Mouse (Mus musculus): Measurements from ENCODE around the gene Gm7358.
"Not testable (repeated sequence)": the region's sequence is repeated elsewhere in the genome, so short reads cannot be mapped to it uniquely, and the experiment has no call there.

Gene Gm7358

GRCm38 (mm10) chr17:14059431-14059830 is at the start of gene Gm7358:
Gene Gm7358, minus strand, starts transcription at chr17:14059531.
- not testable (repeated sequence) for DNase-seq (ENCODE audit: low spot score)

DNA sequence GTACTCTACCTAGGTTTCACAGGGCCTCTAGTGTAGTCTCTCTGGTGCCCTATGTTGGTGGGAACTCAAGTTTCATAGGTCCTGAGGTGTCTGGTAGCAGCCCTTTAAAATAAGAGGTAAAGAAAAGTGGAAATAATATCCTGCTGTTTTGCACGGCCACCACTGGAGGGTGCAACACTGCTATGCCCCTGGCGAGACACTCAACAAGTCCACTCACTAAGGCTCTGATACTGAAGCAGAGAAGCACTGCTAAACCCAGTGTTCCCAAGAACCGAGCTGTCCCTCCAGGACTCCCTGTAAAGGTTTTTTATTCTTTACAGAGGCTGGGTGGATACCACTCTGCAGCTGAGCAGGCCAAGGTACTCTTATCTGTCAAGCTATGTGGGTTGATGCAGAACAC is 43.7 kb upstream of the Gm7358 start:
- not testable (repeated sequence) for DNase-seq (ENCODE audit: low spot score)

GRCm38 (mm10) chr17:14101446-14101980 is 42.2 kb upstream of the Gm7358 start:
- not testable (repeated sequence) for DNase-seq (ENCODE audit: low spot score)

DNA sequence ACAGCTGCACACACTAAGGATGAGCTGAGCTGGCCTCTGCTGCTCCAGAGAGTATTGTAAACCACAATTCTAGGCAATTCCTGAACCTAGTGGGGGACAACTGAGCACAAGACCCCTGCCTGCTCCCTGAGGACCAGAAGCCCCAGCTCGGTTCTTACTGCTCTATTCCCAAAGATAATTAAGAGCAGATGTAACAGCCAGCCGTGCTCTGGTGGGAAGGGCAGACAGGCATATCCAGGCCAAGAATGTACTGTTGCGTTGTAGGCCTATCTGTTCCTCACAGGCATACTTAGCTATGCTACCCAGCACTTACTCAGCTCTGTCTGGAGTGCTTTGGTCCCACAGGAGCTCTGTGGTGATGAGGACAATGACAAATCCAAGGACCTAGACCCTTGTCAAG is 40.6 kb upstream of the Gm7358 start:
- not testable (repeated sequence) for DNase-seq (ENCODE audit: low spot score)

GRCm38 (mm10) chr17:14094165-14094564 is 34.8 kb upstream of the Gm7358 start:
- DNase-seq (ENCODE audit: low spot score): not testable (repeated sequence)

- DNase-seq (ENCODE audit: low spot score): not testable (repeated sequence)
Observed at GRCm38 (mm10) chr17:14086629-14087028, 27.3 kb upstream of the Gm7358 start.

GRCm38 (mm10) chr17:14041880-14042279 is 17.5 kb downstream of the Gm7358 start:
- DNase-seq (ENCODE audit: low spot score): not testable (repeated sequence)

GRCm38 (mm10) chr17:14037012-14037411 is 22.3 kb downstream of the Gm7358 start:
- not testable (repeated sequence) for DNase-seq (ENCODE audit: low spot score)

DNA sequence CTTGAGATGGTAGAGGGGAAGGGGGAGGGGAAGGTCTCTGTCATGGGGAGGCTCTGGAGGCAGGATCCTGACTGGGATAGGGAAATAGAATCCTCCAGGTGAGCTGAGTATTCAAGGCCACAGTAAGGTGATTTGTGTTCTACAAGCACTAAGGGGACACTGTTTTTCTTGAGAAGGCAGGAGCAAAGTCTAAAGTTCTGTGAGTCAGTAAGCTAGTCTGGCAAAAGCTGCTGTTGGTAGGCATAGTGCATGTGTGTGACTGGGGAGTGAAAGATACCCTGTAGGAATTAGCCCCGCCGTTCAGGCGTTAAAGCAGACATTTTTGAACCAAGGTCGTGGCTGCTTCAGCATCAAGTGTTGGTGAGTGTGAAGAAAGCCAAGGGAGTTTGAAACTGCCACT is 23.2 kb downstream of the Gm7358 start:
- DNase-seq (ENCODE audit: low spot score): not testable (repeated sequence)

Data from testis, postnatal 14 days (tissue).